Mouse (Mus musculus): ENCODE measurements around the gene Fasn.
"Not testable (repeated sequence)": the region's sequence is repeated elsewhere in the genome, so short reads cannot be mapped to it uniquely, and the experiment has no call there.

Gene Fasn

DNA sequence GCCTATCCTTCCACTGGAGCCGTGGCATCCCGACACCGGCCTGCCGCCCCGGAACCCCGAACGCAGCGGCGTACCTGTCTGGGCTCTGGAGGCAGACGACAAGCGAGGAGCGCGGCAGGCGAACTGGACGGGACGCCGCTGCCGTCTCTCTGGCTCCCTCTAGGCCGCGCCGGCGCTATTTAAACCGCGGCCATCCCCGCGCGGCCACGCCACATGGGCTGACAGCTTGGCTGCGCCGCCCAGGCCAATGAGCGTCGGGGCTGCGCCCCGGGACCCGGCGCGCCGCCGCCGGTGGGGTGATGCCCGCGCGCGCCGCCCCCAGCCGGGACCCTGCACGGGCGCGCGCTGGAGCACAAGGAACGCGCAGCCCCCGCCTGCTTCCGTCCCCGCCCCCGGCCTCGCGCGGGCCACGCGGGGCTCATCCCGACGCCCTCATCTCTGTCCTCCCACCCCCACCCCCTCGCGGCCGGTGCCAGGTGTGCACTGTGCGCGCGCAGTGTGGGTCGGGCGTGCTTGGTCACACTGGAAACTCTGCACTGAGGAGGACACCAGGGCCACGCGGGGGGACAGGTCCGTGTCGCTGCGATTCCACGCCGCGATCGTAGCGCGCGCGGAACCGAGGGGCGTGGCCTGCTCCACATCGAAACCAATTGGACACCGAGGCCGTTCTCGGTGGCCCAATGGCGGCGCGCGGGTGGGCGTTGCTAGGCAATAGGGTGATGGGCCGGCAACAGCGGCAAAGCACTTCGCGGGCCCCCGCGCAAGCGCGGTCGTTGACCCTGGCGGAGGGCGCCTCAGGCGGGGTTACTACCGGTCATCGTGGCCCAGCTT, at the start of gene Fasn:
Gene Fasn (minus strand): TSS at position 592 of the 831 bp plus-strand sequence.
- peak; percentile 97 to 98 for DNase-seq (ENCODE audit: low spot score in 2 of 2)

DNA sequence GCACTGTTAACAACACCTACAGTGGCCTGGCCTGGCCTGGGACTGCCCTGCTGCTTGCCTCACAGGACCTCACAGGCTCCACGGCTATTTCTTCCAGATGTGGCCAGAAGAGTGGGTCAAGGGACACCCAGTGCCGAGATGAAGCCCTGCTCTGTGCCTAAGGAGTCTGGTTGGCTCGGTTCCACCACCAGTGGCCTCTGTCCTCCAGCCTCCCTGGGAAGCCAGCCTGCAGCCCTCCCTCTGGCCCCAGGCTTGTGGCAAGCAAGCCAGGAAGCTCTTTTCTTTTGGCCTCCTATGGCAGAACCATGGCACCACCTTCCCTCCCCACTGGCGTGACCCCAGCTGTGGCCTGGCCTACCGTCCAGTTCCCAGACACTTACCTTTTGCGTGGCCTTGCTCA, 48.9 kb upstream of the Fasn start:
- DNase-seq (ENCODE audit: low spot score in 2 of 2): no peak

DNA sequence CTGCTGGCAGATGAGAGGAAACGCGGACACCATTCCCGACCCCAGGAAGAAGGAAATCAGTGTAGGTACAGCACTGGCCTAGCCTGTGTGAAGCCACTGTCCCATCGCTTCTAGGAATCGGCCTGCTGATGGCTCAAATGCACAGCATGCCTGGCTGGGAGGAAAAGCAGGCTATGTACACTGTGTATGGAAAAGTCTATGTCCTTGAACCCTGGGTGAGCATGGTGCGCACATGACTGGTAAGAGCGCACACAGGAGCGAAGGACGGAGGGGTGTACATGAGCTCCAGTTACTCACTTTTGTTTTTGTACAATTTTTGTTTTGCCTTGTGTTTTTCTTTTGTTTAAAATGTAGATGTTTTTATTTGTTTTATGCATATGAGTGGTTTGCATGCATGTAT, 47.2 kb upstream of the Fasn start:
- no peak for DNase-seq (ENCODE audit: low spot score in 2 of 2)

DNA sequence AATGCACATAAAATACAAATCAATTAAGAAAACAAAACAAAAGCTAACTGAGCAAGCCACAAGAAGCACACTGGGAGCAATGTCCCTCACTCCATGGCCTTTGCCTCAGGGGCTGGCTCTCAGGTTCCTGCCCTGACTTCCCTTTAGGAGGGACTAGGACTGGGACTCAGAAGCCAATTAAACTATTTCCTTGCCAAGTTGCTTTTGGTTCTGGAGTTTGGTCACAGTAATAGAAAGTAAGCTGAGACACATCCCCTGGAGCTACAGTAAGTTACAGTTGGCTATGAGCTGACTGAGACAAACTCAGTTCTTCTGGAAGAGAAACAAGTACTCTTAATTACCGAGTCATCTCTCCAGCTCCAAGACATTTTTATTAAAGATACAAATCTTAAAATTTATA, 41.5 kb upstream of the Fasn start:
- no peak for DNase-seq (ENCODE audit: low spot score in 2 of 2)

DNA sequence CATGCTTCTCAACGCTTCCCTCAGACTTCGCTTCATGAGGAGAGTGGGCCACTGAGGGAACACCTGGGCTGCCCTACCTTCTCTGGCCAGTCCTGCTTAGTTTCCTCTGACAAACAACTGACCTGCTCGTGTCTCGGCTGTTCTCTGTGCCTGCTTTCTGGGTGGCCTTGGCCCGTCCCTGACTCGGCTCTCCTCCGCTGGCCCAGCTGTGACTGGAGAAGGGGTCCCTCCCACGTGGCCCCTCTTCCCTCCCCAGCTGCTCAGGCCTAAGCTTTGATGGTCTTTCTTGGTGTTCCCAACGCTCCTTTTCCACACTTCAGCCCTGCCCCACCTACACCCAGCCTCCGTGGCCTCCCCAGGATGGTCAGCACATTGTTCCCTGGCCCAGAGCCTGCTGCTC, 38.5 kb upstream of the Fasn start:
- no peak for DNase-seq (ENCODE audit: low spot score in 2 of 2)

DNA sequence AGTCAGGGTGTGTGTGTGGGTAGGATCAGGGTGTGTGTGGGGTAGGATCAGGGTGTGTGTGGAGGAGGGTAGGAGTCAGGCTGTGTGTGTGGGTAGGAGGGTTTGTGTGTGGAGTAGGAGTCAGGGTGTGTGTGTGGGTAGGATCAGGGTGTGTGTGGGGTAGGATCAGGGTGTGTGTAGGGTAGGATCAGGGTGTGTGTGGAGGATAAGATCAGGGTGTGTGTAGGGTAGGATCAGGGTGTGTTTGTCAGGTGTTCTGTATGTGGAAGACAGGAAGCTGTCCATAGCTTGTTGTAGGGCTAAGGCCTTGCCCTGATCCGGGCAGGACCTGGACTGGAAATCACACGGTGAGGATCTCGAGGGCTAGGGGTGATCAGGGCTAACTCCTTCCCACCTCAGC, 31.6 kb upstream of the Fasn start:
- DNase-seq (ENCODE audit: low spot score in 2 of 2): not testable (repeated sequence)

DNA sequence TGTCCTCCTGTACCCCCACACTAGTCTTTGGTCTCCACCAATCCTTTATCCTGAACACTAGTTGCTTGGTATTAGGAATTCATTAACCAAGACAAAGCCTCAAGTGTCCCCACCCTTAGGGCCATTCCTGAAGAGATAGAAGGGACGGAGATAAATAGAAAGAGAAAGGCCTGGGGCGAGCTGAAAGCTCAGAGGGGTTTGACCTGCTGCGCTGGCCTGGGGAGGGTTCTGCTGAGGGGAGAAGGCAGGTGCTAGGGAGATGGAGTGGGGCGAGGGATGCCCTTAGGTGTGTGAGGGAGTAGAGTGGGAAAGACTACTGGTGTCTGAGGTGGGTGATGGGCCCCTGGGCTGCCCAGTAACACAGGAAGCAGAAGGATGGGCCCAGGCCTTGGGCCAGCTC, 29.4 kb upstream of the Fasn start:
- no peak for DNase-seq (ENCODE audit: low spot score in 2 of 2)

DNA sequence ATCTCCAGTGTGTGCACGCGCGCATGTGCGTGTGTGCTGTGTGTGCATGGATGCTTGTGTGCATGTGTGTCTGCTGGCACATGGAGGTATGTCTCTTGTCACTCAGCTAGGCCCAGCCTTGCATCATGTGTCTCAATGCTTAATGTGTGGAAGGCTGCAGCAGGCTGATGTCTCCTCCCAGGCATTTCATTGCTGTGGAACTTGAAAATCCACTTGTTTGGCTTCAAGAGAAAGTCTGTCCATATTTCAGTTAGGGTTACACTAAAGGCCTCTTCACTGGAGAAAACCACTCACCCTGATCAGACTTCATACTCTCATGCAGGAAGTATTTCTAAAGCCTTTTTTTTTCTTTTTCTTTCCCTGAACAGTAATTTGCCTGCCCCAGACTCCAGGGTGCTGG, 28.8 kb upstream of the Fasn start:
- DNase-seq (ENCODE audit: low spot score in 2 of 2): no peak

DNA sequence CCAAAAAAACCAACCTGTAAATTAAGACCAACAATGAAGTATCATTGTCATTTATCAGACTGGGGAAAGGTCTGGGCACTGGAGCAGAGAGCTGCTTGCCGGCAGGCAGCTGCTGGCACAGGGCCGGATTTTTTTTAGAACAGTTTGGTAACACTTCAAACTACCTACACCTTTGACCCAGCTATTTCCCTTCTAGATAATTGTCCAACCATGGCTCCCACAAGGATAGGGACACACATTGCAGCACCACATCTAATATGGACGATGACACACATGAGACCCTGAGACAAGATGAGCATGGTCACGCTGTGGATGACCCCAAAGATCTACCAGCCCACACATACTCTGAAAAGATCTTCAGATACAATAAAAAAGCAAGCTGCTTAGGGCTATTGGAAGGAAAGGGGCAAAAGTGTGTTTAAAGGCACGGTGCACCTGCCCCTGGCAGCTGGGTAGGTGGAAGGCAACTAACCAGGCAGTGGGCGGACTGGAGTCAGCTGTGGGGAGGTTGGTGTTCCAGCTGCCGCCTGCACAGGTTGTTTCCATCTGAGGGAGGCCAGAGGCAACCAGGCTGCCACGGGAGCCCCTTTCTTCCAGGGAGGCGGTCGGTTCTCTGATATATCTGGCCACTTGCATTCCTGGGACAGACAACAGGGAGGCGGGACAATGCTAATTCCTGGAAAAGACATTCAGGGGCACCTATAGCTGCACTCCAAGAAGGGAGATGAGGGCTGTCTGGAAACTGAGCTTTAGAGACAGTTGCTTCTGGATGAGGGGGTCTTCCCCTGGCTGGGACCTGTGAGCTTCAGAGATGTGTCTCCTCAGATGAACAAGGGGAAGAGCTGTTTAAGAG, 28.0 kb upstream of the Fasn start:
- no peak for DNase-seq (ENCODE audit: low spot score in 2 of 2)

DNA sequence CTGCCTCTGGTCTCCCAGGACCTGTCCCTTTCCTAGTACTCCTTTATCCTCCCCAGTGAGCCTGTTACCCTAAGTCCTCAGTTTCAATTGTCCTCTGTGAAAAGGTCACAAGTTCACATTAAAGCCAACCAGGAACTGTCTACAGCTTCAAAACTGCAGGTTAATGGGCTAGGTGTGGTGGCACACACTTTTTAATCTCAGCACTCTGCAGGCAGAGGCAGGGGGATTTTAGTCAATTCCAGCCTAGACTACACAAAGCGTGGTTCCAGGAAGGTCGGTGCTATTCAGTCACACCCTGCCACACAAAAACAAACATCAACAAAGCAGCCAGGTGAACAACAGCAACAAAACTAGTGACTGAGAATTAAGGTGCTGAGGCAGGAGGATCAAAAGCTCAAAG, 27.2 kb upstream of the Fasn start:
- DNase-seq (ENCODE audit: low spot score in 2 of 2): no peak

DNA sequence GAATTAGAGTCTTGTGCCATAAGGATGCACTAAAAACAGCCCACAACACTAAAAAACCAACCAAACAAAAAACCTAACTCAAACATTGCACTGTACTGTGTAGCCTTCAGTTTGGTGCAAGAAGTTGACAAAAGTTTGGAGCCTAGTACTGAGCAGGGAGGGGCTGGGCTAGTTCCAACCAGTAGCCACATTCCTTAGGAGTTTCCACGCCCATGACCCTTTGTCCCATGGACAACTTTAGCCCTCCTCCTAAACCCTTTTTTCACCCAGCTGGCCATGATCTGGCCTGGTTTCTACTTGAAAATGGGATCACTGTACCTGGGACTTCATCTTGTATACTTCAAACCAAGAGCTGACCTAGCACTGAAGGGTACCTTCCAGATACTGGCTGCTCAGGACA, 26.8 kb upstream of the Fasn start:
- DNase-seq (ENCODE audit: low spot score in 2 of 2): no peak

DNA sequence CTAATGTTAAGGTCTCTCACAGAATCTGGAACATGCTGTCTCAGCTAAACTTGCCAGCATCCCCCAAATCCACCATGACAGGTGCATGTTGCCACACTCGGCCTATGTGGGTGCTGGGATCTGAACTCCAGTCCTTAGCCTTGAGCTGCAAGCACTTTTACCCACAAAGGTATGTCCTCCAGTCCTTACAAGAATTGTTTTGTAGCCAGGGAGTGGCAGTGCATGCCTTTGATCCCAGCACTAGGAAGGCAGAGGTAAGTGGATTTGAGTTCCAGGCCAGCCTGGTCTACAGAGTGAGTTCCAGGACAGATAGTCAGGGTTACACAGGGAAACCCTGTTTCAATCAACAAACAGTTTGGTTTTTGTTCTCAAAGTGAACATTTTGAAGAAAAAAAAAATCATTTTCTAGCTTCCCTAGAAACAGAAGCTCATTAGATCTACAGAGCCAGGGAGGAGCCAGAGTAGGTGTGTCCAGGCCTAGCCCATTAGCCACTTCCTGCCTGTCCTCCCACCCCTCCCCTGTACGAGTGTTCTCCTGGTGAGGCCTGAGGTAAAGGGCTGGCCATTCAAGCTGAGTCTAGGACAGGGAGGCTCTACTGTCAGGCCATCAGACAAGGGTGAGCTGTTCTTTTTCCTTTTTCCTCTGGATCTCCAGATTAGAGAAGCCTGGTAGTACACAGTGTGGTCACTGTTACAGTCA, 26.1 kb upstream of the Fasn start:
- DNase-seq (ENCODE audit: low spot score in 2 of 2): no peak

DNA sequence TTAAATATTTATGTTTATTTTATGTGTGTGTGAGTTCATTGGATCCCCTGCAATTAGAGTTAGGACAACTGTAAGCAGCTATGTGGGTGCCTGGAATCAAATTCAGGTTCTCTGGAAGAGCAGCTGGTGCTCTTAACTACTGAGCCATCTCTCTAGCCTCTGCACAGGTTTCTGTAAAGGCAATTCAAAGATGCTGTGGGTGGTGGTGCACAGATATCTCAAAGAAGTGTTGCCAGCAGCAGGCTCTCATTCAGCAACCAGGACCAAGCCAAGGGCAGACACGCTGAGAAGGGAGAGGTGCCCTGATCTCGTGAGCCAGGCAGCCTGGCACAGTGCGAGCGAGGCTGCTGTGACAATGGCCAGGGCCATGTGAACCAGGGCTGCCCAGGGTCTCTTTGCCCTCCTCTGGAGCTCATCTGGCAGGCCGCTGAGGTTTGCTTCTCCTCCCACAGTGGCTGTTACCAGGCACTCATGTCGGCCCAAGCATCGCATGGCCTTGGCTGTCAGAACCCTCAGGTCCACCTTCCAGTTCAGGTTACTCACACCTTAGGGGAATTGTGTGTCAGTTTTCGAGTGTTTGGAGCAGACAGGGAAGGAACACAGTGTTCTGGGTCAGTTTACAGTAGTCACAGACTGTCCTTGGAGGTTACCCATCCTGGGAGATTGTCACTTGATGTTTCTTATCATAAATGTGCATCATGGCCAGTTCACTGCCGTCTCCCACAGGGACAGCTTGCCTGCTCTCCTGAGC, 22.6 kb upstream of the Fasn start:
- no peak for DNase-seq (ENCODE audit: low spot score in 2 of 2)

DNA sequence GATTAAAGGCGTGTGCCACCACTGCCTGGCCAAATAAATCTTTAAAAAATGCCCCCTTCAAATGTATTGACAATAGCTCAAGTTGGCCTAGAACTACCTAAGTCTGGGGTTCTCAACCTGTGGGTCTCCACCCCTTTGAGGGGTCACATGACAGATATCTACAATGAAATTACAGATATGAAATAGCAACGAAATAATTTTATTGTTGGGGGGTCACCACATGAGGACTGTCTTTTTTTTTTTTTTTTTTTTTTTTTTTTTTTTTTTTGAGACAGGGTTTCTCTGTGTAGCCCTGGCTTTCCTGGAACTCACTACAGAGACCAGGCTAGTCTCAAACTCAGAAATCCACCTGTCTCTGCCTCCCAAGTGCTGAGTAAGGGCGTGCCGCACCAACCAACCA, 20.0 kb upstream of the Fasn start:
- DNase-seq (ENCODE audit: low spot score in 2 of 2): no peak

DNA sequence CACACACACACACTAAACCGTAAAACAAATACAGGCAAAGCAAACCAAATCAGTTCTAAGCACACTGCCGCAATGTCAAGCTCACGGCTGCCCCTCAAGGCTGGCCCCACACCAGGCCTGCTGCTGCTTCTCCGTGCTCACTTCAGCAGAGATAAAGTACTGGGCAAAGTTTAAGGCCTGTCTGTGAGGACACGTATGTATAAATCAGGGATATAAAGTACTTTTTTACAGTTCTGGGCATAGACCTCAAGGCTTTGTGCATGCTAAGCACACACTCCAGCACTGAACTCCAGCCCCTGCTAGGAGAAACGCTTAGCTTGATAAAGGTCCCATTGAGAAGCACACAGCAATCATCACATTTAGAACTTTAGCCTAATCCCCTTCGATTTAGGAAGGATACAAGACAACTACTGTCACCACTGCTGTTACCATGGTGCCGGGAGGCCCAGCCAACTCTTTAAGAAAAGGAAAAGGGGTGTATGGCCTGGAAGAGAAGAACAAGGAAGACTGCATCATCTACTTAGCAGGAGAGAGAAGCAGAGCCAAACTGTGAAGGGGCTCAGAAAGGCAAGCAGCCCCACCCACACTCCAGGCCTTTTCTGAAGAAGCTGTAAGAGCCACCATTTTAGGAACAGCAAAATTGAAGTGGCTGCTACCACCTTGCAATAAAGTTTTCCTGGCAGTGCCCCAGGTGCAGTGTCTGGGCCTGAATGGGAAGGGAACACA, 9.4 kb upstream of the Fasn start:
- DNase-seq (ENCODE audit: low spot score in 2 of 2): no peak

DNA sequence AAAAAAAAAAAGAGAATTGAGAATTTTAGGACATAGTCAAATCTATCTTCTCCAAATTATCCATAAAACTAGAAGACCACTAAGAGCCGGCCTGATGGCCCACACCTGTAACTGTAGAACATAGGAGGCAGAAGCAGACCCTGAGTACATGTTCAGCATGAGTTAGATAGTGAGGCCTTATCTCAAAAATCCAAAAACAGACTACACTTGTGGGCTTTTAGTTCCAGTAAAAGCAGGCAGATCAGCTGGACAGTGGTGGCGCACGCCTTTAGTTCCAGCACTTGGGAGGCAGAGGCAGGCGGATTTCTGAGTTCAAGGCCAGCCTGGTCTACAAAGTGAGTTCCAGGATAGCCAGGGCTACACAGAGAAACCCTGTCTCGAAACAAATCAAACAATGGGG, 8.6 kb upstream of the Fasn start:
- DNase-seq (ENCODE audit: low spot score in 2 of 2): not testable (repeated sequence)

DNA sequence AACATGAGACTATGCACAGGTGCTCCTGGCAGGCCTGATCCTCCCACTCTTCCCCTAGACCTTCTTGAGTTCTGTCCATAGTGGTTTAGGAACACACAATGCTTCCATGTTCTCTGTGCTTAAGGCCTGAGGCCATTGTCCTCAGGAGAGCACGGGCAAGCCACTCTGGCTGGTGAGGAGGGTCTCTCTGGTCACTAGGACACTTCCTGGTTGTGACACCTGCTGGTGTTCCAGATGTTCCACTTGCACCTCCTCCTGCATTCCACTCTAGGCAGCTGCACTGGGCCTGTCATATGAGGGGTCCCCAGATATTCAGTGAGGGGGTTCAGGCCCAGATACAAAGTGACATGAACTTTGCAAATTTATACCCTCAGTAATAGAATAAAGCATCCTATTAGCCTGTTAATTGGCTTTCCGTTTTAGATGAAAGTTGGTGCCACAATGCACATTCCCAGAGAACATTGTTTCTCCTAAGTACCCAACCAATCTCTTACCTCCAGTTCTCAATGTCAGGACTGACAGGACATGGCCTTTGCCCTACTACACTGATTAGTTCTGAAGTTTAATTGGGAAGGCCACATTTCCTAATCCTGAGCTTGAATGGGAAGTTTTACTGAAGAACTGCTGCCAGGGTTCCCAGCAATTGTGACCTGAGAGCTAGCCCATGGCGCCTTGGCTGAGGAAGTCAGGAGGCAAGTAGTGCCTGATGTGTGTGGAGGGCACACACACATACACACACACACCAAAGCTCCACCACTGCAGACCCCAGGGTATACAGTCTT, 7.5 kb upstream of the Fasn start:
- DNase-seq (ENCODE audit: low spot score in 2 of 2): no peak

DNA sequence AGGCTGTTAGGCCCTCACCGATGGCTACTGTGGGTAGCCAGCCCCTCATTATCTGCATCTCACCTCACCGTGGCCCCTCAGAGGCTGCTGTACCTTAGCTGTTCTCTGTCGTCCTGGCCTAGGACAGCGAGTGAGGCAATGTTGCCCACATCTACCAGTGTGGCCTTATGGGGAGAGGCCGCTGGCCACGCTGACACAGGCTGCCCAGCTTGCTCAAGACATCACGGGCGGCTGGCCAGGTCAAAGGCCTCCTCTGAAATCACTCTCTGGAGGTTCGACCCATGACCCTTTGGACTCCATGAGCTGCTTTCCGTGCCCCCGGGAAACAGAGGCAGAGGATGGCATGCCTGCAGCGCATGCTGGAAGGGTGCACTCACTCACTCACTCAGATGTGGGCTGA, 6.3 kb upstream of the Fasn start:
- DNase-seq (ENCODE audit: low spot score in 2 of 2): no peak

DNA sequence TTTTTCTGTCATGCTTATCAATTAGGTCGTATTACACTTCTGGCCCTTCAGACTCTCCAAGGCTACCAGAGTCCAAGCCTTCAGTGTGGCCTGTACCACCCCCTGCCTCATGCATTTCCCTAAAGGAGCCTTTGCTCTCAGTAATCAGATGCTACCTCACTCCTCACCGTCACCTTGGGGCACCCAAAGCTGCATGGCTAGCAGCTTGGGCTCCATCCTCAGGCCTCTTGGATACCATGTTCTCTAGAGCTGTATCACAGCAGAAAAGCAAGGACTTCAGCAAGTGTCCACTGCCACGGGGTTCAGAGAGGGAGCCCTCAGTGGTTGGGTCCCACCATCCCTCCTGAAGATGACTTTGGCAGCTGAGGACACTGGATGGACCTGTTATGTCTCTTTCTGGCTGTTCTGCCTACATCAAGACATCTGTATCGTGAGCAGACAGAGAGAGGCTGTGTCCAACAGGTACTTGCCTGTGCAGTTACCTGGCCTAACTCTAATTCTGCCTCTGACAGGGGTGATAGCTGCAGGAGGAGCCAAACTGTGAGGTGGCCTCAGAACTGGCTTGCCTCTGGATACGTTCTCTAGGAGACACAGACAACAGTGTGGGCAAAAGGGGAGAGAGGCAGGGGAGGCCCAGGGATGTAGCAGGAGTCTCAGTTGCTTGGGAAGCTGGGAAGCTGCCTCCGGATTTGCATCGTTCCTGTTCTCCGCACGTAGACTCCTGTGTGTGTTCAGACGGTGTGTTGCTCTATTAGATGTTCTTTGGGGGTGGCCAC, 5.6 kb upstream of the Fasn start:
- no peak for DNase-seq (ENCODE audit: low spot score in 2 of 2)

DNA sequence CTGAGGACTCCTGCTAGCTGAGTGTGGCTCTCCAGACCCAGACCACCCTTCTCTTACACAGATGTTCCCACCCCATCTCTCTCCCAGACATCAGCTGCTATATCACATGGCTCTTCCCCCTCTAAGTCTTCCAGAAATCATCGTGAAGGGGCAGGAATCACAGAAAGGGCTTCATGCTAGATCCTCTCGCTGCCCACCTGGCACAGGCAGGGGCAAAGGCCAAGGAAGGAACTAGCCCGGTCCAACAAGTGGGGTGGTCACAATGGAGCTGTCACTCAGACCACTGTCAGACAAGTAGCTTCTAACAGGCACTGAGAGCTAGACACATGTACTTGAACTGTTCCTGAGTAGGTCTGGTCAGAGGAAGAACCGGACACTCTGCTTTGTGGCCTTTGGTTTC, 4.1 kb upstream of the Fasn start:
- DNase-seq (ENCODE audit: low spot score in 2 of 2): no peak
